Mouse (Mus musculus) forebrain, postnatal 0 days (tissue): ENCODE measurements around the gene Krt42. TPM values are rescaled to one million over a fixed set of nuclear protein-coding genes. Genes with fewer than 3 reads are reported as not detected.

Experiments
- ATAC-seq: fragments of 200-750 bp; cut with Nextera tagmentation; 2 replicates; pipeline ENCODE4 v1.8.0; 2017; ENCODE audit warnings: mild to moderate bottlenecking, moderate library complexity
- DNase-seq: peaks from one replicate; pipeline ENCODE4 v3.0.0-alpha.2; 2015
- H3K27ac ChIP-seq: fragments of 300-500 bp; sonication (generic); 2 replicates; pipeline ENCODE4 v1.5.1; 2014; ENCODE audit warnings: low read depth, mild to moderate bottlenecking, antibody characterized with exemption, low read length, moderate library complexity, mixed read lengths
- H3K27me3 ChIP-seq: fragments of 300-500 bp; sonication (generic); 2 replicates; pipeline ENCODE4 v1.6.1; 2014; ENCODE audit warnings: mild to moderate bottlenecking, low read length, mixed read lengths; ENCODE audit not compliant: insufficient read depth
- H3K36me3 ChIP-seq: fragments of 300-500 bp; sonication (generic); 2 replicates; pipeline ENCODE4 v1.6.1; 2014; ENCODE audit warnings: mild to moderate bottlenecking, moderate library complexity; ENCODE audit not compliant: insufficient read depth
- H3K4me1 ChIP-seq: fragments of 300-500 bp; sonication (generic); 2 replicates; pipeline ENCODE4 v1.6.1; 2014; ENCODE audit warnings: antibody characterized with exemption; ENCODE audit not compliant: insufficient read depth
- H3K4me2 ChIP-seq: fragments of 300-500 bp; sonication (generic); 2 replicates; pipeline ENCODE4 v1.6.1; 2014; ENCODE audit warnings: low read depth, mild to moderate bottlenecking, moderate library complexity
- H3K4me3 ChIP-seq: fragments of 300-500 bp; sonication (generic); 2 replicates; pipeline ENCODE4 v1.5.1; 2014; ENCODE audit warnings: low read depth, low read length, mixed read lengths
- H3K9ac ChIP-seq: fragments of 300-500 bp; sonication (generic); 2 replicates; pipeline ENCODE4 v1.6.1; 2014; ENCODE audit warnings: mild to moderate bottlenecking
- H3K9me3 ChIP-seq: fragments of 300-500 bp; sonication (generic); 2 replicates; pipeline ENCODE4 v1.6.1; 2016; ENCODE audit warnings: low read length
- CTCF ChIP-seq: sonication (generic); IDR thresholded peaks from 2 replicates; pipeline ENCODE4 v1.5.1; 2016; ENCODE audit warnings: antibody characterized with exemption, control low read depth, low read depth
- WGBS: fragments of 180-500 bp; shearing (Covaris S2); extraction: QIAGEN DNeasy Blood & Tissue Kit; methylation state at CpG from one replicate; pipeline ENCODE4 v1.1.7; 2014; 5-methylcytosine and 5-hydroxymethylcytosine counted together
- polyA plus RNA-seq: library from polyadenylated mRNA; unstranded; fragments of >200 nt; fragmentation: Nextera tagmentation; extraction: Ambion mirVana; gene quantifications from 2 replicates; pipeline ENCODE4 v1.2.1, GENCODE M21; 2015
- total RNA-seq: library from RNA; depleted of rRNA; stranded (reverse); fragments of >200 nt; gene quantifications from 2 replicates; pipeline ENCODE4 v1.2.3, GENCODE M21; 2014

The Krt42 gene
- total and polyA plus RNA-seq, 2 experiments from 2014 or later: not detected

DNA sequence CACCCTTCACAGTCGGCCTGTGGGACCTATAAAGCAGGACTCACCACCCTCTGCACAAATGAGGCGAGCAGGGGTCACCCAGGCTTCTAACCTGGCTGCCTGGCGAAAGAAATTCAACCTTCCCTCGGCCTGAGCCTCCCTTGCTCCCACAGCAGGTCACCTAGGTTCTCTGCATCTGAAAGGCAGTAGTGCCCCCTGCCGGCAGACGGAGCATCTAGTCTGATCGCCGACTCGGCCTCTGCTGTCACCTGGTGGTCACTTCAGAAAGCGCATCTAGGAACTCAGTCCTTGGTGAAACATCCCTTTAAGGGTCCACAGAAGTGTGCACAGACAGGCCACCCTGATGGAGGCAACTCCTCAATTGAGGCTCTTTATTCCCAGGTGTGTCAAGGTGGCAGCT, 25.6 kb upstream of the Krt42 start:
- 6% methylated on average over 10 of the region's 10 CpGs for WGBS
- no peak overlapping the region for H3K9ac ChIP-seq

DNA sequence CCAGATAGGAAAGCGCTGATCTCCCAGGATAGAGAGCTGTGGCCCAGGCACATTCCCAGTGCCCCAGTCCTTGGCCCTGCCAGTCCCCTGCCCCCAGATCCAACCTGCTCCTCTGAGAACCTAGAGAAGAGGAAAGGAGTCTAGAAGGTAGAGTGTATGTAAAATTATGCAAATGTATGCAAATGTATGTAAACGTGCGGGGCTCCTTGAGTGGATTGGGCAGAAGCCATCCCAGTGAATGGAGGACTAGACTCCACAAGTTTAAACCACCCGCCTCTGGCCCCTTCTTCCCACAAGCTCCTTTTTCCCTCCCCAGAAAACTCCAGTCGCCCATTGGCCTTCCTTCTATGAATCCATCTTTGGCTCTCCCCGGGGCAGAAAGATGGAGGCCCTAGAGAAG, 23.2 kb upstream of the Krt42 start:
- H3K4me1 ChIP-seq: no peaks in the 10 kb centered on the region
- no peak overlapping the region for H3K4me3 ChIP-seq
- WGBS: 32% methylated on average over 6 of the region's 6 CpGs
- H3K27me3 ChIP-seq: no peaks in the 10 kb centered on the region
- no peaks in the 10 kb centered on the region for H3K9me3 ChIP-seq
- TF ChIP-seq CTCF: no peak
- no peak overlapping the region for H3K27ac ChIP-seq
- H3K9ac ChIP-seq: no peak overlapping the region
- peak; percentile 24; the same call in 1 of the 2 replicates for ATAC-seq
- no peak for DNase-seq
- no peaks in the 10 kb centered on the region for H3K36me3 ChIP-seq
- no peak overlapping the region for H3K4me2 ChIP-seq

More for the DNA sequence above, 25.6 kb upstream of the Krt42 start:
- Histone ChIP-seq H3K4me1 (no peaks in the 10 kb centered on the region), H3K27ac (no peak overlapping the region), H3K27me3 (no peaks in the 10 kb centered on the region), H3K4me2 (no peak overlapping the region), H3K4me3 (no peak overlapping the region), H3K36me3 (no peaks in the 10 kb centered on the region), H3K9me3 (no peaks in the 10 kb centered on the region)
- DNase-seq (peak; percentile 89), ATAC-seq (peak; percentile 70)
- peak; percentile 100 for TF ChIP-seq CTCF

DNA sequence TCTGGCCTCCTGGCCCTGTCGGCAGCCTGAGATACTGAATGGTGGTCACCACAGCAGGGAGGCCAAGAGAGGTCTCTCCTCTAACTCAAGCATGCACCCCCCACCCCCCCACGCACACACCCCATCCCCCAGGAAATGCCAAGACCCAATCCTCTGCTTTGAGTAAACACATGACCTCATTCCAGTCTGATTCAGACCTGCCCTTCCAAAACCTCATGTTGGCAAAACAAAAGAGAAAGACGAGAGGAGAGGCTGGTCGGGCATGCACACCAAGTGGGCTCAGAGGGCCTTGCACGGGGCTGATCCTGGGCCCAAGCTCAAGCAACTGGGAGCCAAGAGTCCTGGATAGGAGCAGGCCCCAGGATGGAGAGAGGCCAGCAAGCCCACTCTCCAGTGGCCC, 20.6 kb upstream of the Krt42 start:
- Histone ChIP-seq H3K9me3 (no peaks in the 10 kb centered on the region), H3K4me1 (no peaks in the 10 kb centered on the region), H3K36me3 (no peaks in the 10 kb centered on the region), H3K4me2 (no peak overlapping the region), H3K27ac (no peak overlapping the region), H3K27me3 (no peaks in the 10 kb centered on the region), H3K9ac (no peak overlapping the region), H3K4me3 (no peak overlapping the region)
- 26% methylated on average over 5 of the region's 5 CpGs for whole genome bisulfite sequencing
- ATAC-seq: no peak
- no peak for DNase-seq
- TF ChIP-seq CTCF: no peak

DNA sequence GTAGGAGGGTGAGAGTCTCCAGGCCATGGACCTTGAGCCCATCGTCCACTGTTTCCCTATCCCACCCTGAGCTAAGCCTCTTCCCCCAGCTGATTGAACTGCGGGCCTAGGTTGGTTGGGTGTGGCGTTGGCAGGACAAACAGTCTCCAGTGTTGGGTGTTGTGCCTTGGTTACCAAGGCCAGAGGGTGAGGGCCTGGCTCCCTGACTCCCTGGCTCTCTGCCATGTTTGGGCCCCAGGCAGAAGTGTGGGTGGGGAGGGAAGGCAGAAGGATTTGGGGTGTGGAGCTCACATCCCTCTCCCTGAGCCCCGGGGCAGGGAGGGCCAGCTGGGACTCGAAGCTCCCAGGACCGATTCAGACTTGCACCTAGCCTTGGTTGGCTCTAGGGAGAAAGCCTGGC, 19.3 kb upstream of the Krt42 start:
- no peak overlapping the region for H3K4me2 ChIP-seq
- no peak overlapping the region for H3K27ac ChIP-seq
- 75% methylated on average over 6 of the region's 6 CpGs for WGBS
- no peak overlapping the region for H3K4me3 ChIP-seq
- H3K9me3 ChIP-seq: no peaks in the 10 kb centered on the region
- DNase-seq: no peak
- H3K9ac ChIP-seq: no peak overlapping the region
- no peaks in the 10 kb centered on the region for H3K36me3 ChIP-seq
- no peak for TF ChIP-seq CTCF
- no peaks in the 10 kb centered on the region for H3K27me3 ChIP-seq
- H3K4me1 ChIP-seq: no peaks in the 10 kb centered on the region
- ATAC-seq: no peak

DNA sequence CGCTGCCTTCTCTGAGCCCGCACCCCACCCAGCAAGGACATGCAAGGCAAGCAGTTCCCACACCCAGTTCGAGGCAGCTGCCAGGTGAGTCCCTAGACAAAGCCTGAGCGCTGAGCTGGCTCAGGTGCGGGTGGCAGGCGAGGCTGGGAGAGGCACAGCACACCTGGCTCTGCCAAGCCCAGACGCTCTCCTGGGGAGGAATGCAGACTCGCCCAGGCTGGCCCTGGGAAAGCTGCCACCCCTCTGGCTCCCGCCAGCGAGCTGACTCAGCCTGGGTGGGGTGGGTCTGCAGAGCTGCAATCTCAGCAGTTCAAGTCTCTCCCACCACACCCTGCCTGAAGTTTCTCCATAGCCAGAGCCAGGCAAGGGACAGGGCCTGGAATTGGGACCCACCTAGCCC, 17.4 kb upstream of the Krt42 start:
- no peak for TF ChIP-seq CTCF
- Histone ChIP-seq H3K4me1 (no peaks in the 10 kb centered on the region), H3K9me3 (no peaks in the 10 kb centered on the region), H3K27ac (no peak overlapping the region), H3K36me3 (no peaks in the 10 kb centered on the region), H3K4me2 (no peak overlapping the region), H3K4me3 (no peak overlapping the region), H3K27me3 (no peaks in the 10 kb centered on the region), H3K9ac (no peak overlapping the region)
- ATAC-seq: no peak
- DNase-seq: no peak
- 29% methylated on average over 10 of the region's 10 CpGs for WGBS

DNA sequence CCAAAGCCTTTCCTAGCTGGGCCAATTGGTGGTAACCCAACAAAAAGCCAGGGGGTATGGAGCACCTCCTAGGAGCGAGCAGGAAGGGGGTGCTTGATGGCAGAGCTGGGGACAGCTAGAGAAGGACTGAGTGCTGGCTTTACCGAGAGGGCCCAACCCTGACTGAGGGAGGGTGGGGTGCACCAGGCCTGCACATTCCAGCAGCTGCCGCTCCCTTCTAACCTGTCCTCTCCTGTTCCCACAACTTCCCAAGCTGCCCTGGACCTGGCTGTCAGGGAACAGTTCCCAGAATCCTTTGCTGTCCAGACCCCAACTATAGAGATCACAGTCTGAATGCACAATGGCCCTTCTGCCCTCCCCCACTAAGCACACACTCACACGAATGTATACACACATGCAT, 15.3 kb upstream of the Krt42 start:
- no peak for TF ChIP-seq CTCF
- H3K9me3 ChIP-seq: no peaks in the 10 kb centered on the region

DNA sequence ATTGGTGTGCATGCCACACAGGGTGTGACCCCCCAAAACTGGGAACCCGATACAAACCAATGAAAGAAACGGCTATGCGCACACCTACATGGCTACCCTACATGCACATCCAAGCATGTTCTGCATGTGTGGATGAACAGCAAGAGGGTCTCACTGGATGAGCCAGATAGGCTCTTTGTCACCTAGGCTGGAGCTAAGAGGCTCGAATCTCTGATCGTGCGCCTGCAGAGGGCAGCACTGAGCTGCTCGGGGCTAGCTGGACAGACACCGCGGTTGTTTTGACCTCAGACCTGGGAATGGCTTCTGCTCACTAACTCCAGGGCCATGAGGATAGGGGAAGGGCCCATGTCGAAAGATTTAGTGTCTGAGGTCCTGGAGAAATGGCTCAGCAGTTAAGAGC, 12.9 kb upstream of the Krt42 start:
- WGBS: 27% methylated on average over 10 of the region's 10 CpGs
- Histone ChIP-seq H3K9me3 (no peaks in the 10 kb centered on the region), H3K36me3 (no peaks in the 10 kb centered on the region), H3K27me3 (no peaks in the 10 kb centered on the region), H3K4me3 (no peak overlapping the region), H3K4me1 (no peaks in the 10 kb centered on the region), H3K27ac (no peak overlapping the region), H3K9ac (peak overlapping the region; percentile 19; the same call in 1 of the 2 replicates), H3K4me2 (no peak overlapping the region)
- DNase-seq: peak; percentile 71
- peak; percentile 82 for TF ChIP-seq CTCF
- ATAC-seq: peak; percentile 40; the same call in 1 of the 2 replicates

More for the DNA sequence above, 15.3 kb upstream of the Krt42 start:
- Histone ChIP-seq H3K9ac (no peak overlapping the region), H3K27me3 (no peaks in the 10 kb centered on the region), H3K27ac (no peak overlapping the region), H3K4me3 (no peak overlapping the region), H3K4me2 (no peak overlapping the region), H3K4me1 (no peaks in the 10 kb centered on the region), H3K36me3 (no peaks in the 10 kb centered on the region)
- no peak for DNase-seq
- ATAC-seq: no peak
- 83% methylated on average over 4 of the region's 4 CpGs for WGBS
